Mouse (Mus musculus) E14TG2a.4 (cell line): ENCODE data around the gene Wdcp.
"Not testable (repeated sequence)": the region's sequence is repeated elsewhere in the genome, so short reads cannot be mapped to it uniquely, and the experiment has no call there.

Experiments
- H3K27me3 ChIP-seq: 2 replicates; pipeline ENCODE4 v1.6.1; 2014; ENCODE audit warnings: low read length, control low read depth; ENCODE audit not compliant: insufficient read depth
- H3K36me3 ChIP-seq: 2 replicates; pipeline ENCODE4 v1.6.1; 2014; ENCODE audit warnings: low read length, control low read depth; ENCODE audit not compliant: insufficient read depth
- H3K4me1 ChIP-seq: replicated peaks from 2 replicates; pipeline ENCODE4 v1.6.1; 2014; ENCODE audit warnings: low read depth, low read length, control low read depth
- H3K4me3 ChIP-seq: replicated peaks from 2 replicates; pipeline ENCODE4 v1.5.1; 2014; ENCODE audit warnings: mild to moderate bottlenecking, low read length
- H3K9me3 ChIP-seq: 2 replicates; pipeline ENCODE4 v1.6.1; 2014; ENCODE audit warnings: low read length, control low read depth
- CTCF ChIP-seq: conservative IDR thresholded peaks from 2 replicates; pipeline ENCODE4 v1.5.1; 2014; ENCODE audit warnings: low read length
- NANOG ChIP-seq: IDR thresholded peaks from 2 replicates; pipeline ENCODE4 v1.6.1; 2014; ENCODE audit warnings: borderline replicate concordance, low read length, mixed read lengths
- POU5F1 ChIP-seq: IDR thresholded peaks from 2 replicates; pipeline ENCODE4 v1.6.1; 2014; ENCODE audit warnings: low read length, borderline replicate concordance

The Wdcp gene

DNA sequence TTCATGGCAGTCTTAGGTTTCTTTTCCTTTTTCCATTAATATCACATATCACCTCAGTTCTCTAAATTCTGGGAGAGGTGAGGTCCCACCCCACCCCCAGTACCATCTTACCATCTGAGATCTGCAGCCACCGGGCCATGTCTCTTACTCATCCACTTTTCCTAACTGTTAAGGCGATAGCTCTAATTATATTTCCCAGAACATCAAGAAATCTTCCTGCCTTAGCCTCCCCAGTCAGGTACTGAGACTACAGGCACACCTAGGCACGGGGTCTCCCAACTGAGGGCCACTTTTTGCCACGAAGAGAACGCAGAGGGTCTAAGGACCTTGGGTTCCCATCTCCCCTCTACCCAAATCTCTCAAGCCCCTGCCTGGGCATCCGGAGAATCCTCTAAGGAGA is 30.4 kb downstream of the Wdcp start:
- Histone ChIP-seq H3K4me1 (peaks cover 32% of the 10 kb centered on the region), H3K4me3 (peak overlapping the region; percentile 65), H3K36me3 (peaks cover 9% of the 10 kb centered on the region; the same call in 1 of the 2 replicates), H3K9me3 (no peaks in the 10 kb centered on the region), H3K27me3 (peaks cover 37% of the 10 kb centered on the region)
- no peak for TF ChIP-seq NANOG

GRCm38 (mm10) chr12:4874161-4874927 is 31.2 kb downstream of the Wdcp start, which contains the start of gene Mfsd2b:
Mfsd2b (minus strand) TSS chr12:4874359.
- no peak for TF ChIP-seq NANOG
- TF ChIP-seq POU5F1: no peak
- no peak for TF ChIP-seq CTCF
- H3K36me3 ChIP-seq: peaks cover 11% of the 10 kb centered on the region; the same call in 1 of the 2 replicates
- H3K4me1 ChIP-seq: peaks cover 35% of the 10 kb centered on the region
- peak within 1 kb of the TSS; percentile 65 for H3K4me3 ChIP-seq
- peaks cover 31% of the 10 kb centered on the region for H3K27me3 ChIP-seq
- H3K9me3 ChIP-seq: no peaks in the 10 kb centered on the region

- peaks cover 23% of the 10 kb centered on the region for H3K36me3 ChIP-seq
- peaks cover 39% of the 10 kb centered on the region for H3K4me1 ChIP-seq
- TF ChIP-seq CTCF: no peak
- no peak for TF ChIP-seq POU5F1
- no peak for TF ChIP-seq NANOG
- no peaks in the 10 kb centered on the region for H3K9me3 ChIP-seq
- no peak overlapping the region for H3K4me3 ChIP-seq
- peaks cover 31% of the 10 kb centered on the region for H3K27me3 ChIP-seq
Observed at GRCm38 (mm10) chr12:4875623-4876022, 32.5 kb downstream of the Wdcp start.

GRCm38 (mm10) chr12:4878296-4878783 is 35.2 kb downstream of the Wdcp start:
- Histone ChIP-seq H3K36me3 (peaks cover 51% of the 10 kb centered on the region), H3K4me3 (no peak overlapping the region), H3K4me1 (peaks cover 39% of the 10 kb centered on the region), H3K9me3 (no peaks in the 10 kb centered on the region), H3K27me3 (peaks cover 14% of the 10 kb centered on the region)
- TF ChIP-seq NANOG (no peak), CTCF (no peak), POU5F1 (no peak)

DNA sequence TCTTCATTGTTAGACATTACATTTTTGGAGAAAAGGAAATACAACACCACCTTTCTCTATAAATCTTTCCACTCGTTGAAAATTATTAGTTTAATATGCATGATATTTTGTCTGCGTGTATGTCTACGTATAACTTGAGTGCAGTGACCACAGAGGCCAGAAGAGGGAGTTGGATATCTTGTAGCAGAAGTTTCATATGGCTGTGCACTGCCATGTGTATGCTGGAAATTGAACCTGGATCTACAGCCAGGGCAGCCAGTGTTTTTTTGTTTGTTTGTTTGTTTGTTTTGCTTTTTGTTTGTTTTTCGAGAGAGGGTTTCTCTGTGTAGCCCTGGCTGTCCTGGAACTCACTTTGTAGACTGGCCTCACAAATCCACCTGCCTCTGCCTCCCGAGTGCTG is 35.9 kb downstream of the Wdcp start:
- Histone ChIP-seq H3K27me3 (peaks cover 7% of the 10 kb centered on the region), H3K36me3 (peaks cover 58% of the 10 kb centered on the region), H3K9me3 (no peaks in the 10 kb centered on the region), H3K4me3 (no peak overlapping the region), H3K4me1 (peaks cover 32% of the 10 kb centered on the region)
- TF ChIP-seq NANOG: no peak
- peak; percentile 58 for TF ChIP-seq CTCF

DNA sequence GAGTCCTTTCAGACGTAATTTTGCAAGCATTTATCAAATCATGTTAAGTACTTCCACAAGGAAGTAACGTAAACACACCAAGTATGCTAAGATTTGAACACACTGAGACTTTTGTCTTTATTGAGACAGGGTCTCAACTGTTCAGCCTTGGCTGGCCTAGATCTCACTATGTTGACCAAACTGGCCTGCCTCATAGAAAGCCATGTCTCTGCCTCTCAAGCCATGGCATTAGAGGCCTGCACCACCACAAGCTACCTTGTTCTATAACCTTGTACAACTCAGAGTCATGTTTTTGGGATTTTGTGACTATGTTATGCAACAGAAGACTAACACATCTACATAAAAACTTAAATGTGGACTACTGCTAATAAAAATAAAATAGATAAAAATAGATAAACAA is 39.0 kb downstream of the Wdcp start:
- H3K4me1 ChIP-seq: peaks cover 16% of the 10 kb centered on the region
- peaks cover 80% of the 10 kb centered on the region for H3K36me3 ChIP-seq
- TF ChIP-seq POU5F1: no peak
- no peak for TF ChIP-seq CTCF
- TF ChIP-seq NANOG: no peak
- no peak overlapping the region for H3K4me3 ChIP-seq
- no peaks in the 10 kb centered on the region for H3K27me3 ChIP-seq
- no peaks in the 10 kb centered on the region for H3K9me3 ChIP-seq

DNA sequence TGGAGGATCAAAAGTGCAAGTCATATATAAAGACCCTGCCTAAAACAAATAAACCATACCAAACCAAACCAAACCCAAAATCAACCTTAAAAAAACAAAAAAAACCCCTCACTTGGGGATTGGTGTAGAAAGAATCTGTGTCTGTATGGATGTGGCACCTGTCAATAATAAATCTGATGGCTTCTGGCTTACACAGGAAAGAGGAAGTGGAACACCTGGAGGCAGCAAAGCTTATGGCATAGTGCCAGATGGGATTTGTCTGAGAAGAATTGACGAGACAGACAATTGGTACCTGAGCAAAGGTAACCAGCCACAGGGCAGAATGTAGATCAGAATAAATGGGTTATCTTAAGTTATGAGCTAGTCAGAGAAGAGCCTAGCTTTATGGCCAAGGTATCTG is 42.0 kb downstream of the Wdcp start:
- Histone ChIP-seq H3K27me3 (no peaks in the 10 kb centered on the region), H3K4me1 (peaks cover 5% of the 10 kb centered on the region; the same call in 1 of the 2 replicates), H3K9me3 (no peaks in the 10 kb centered on the region), H3K36me3 (peaks cover 98% of the 10 kb centered on the region), H3K4me3 (no peak overlapping the region)
- TF ChIP-seq CTCF (no peak), POU5F1 (no peak), NANOG (no peak)

DNA sequence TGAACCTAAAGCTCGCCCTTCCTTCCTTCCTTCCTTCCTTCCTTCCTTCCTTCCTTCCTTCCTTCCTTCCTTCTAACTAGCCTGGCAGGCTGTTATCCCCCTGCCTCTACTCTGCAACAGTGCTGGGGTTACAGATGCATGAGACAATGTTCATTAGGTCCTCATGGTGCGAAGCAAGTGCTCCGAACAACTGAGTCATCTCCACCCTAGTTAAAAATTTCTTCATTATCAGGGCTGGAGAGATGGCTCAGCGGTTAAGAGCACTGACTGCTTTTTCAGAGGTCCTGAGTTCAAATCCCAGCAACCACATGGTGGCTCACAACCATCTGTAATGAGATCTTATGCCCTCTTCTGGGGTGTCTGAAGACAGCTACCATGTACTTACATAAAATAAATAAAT is 43.5 kb downstream of the Wdcp start:
- H3K4me3 ChIP-seq, H3K27me3 ChIP-seq, H3K9me3 ChIP-seq: not testable (repeated sequence)
- Histone ChIP-seq H3K36me3 (peaks cover 98% of the 10 kb centered on the region), H3K4me1 (peaks cover 15% of the 10 kb centered on the region)

- H3K4me3 ChIP-seq: no peak overlapping the region
- H3K36me3 ChIP-seq: peaks cover 97% of the 10 kb centered on the region
- no peaks in the 10 kb centered on the region for H3K9me3 ChIP-seq
- TF ChIP-seq NANOG (no peak), CTCF (no peak), POU5F1 (no peak)
- no peaks in the 10 kb centered on the region for H3K27me3 ChIP-seq
- peaks cover 37% of the 10 kb centered on the region for H3K4me1 ChIP-seq
Observed at GRCm38 (mm10) chr12:4888739-4889138, 45.6 kb downstream of the Wdcp start.
